Mouse (Mus musculus) heart, adult 9 months (tissue): ENCODE measurements at regions not wholly inside any gene's neighbourhood (a gene's known extent, or its start where the extent isn't known, plus 50 kb on each side); places are given as distances from the start of the nearest gene placed in this dataset.
"Not testable (repeated sequence)": the region's sequence is repeated elsewhere in the genome, so short reads cannot be mapped to it uniquely, and the experiment has no call there.

ENCODE experiments used
- DNase-seq, 2 experiments: peaks; one replicate each; pipeline ENCODE4 v3.0.0; 2022; ENCODE audit warnings: low spot score in 2 of 2

- no peak for DNase-seq
These were observed 312.3 kb downstream of the Hdgfl1 start for GRCm38 (mm10) chr13:26457487-26458253.

GRCm38 (mm10) chr13:26426639-26427038, 343.3 kb downstream of the Hdgfl1 start:
- no peak for DNase-seq

GRCm38 (mm10) chr13:26424513-26424912, 345.5 kb downstream of the Hdgfl1 start:
- no peak for DNase-seq

GRCm38 (mm10) chr13:26405757-26406156, 364.2 kb downstream of the Hdgfl1 start:
- DNase-seq: peak in 1 of 2 experiments; percentile 13

GRCm38 (mm10) chr13:26404707-26405106, 365.3 kb downstream of the Hdgfl1 start:
- DNase-seq: peak; percentile 30 to 70

- no peak for DNase-seq
These were observed 381.9 kb downstream of the Hdgfl1 start for GRCm38 (mm10) chr13:26387861-26388621.

- DNase-seq: no peak
These were observed 387.3 kb downstream of the Hdgfl1 start for GRCm38 (mm10) chr13:26382631-26383030.

- DNase-seq: no peak
These were observed 387.8 kb downstream of the Hdgfl1 start for GRCm38 (mm10) chr13:26382154-26382553.

- DNase-seq: no peak
These were observed 394.4 kb downstream of the Hdgfl1 start for GRCm38 (mm10) chr13:26375546-26375945.

GRCm38 (mm10) chr13:26365911-26366310, 404.1 kb downstream of the Hdgfl1 start:
- not testable (repeated sequence) for DNase-seq

GRCm38 (mm10) chr13:26356341-26356740, 413.6 kb downstream of the Hdgfl1 start:
- DNase-seq: peak; percentile 26 to 51

- DNase-seq: no peak
These were observed 415.5 kb downstream of the Hdgfl1 start for GRCm38 (mm10) chr13:26354421-26354820.

GRCm38 (mm10) chr13:26350510-26350909, 419.5 kb downstream of the Hdgfl1 start:
- no peak for DNase-seq

GRCm38 (mm10) chr13:26338795-26339194, 431.2 kb downstream of the Hdgfl1 start:
- peak in 1 of 2 experiments; percentile 4 for DNase-seq

- DNase-seq: no peak
These were observed 444.9 kb downstream of the Hdgfl1 start for GRCm38 (mm10) chr13:26325066-26325465.

- no peak for DNase-seq
These were observed 445.3 kb downstream of the Hdgfl1 start for GRCm38 (mm10) chr13:26324633-26325032.

GRCm38 (mm10) chr13:26318557-26318956, 451.4 kb downstream of the Hdgfl1 start:
- no peak for DNase-seq

- DNase-seq: no peak
These were observed 457.5 kb downstream of the Hdgfl1 start for GRCm38 (mm10) chr13:26312246-26313010.

- no peak for DNase-seq
These were observed 485.9 kb downstream of the Hdgfl1 start for GRCm38 (mm10) chr13:26284073-26284444.

GRCm38 (mm10) chr13:26283397-26284072, 486.4 kb downstream of the Hdgfl1 start:
- DNase-seq: no peak

GRCm38 (mm10) chr13:26282291-26282690, 487.7 kb downstream of the Hdgfl1 start:
- DNase-seq: no peak

- DNase-seq: no peak
These were observed 497.1 kb downstream of the Hdgfl1 start for GRCm38 (mm10) chr13:26272850-26273249.
